Mouse (Mus musculus) midbrain, embryonic 11.5 days (tissue): Measurements from ENCODE around the gene Rgmb. TPM values are rescaled to one million over a fixed set of nuclear protein-coding genes. Genes with fewer than 3 reads are reported as not detected.

Experiments
- ATAC-seq: fragments of 200-750 bp; cut with Nextera tagmentation; 2 replicates; pipeline ENCODE4 v1.8.0; 2017; ENCODE audit warnings: moderate TSS enrichment, moderate library complexity; ENCODE audit not compliant: low FRiP score
- DNase-seq: peaks from one replicate; pipeline ENCODE4 v3.0.0; 2015; ENCODE audit warnings: low spot score; ENCODE audit errors: missing footprints
- H3K27ac ChIP-seq: fragments of 300-500 bp; sonication (generic); 2 replicates; pipeline ENCODE4 v1.5.1; 2014; ENCODE audit warnings: low read depth, low read length
- H3K27me3 ChIP-seq: fragments of 300-500 bp; sonication (generic); 2 replicates; pipeline ENCODE4 v1.6.1; 2014; ENCODE audit warnings: mild to moderate bottlenecking, low read length, moderate library complexity, mixed read lengths; ENCODE audit not compliant: control insufficient read depth, insufficient read depth
- H3K36me3 ChIP-seq: fragments of 300-500 bp; sonication (generic); 2 replicates; pipeline ENCODE4 v1.6.1; 2014; ENCODE audit warnings: mild to moderate bottlenecking, low read length, moderate library complexity, mixed read lengths; ENCODE audit not compliant: control insufficient read depth, insufficient read depth
- H3K4me1 ChIP-seq: fragments of 300-500 bp; sonication (generic); 2 replicates; pipeline ENCODE4 v1.6.1; 2014; ENCODE audit warnings: low read length; ENCODE audit not compliant: control insufficient read depth, insufficient read depth
- H3K4me2 ChIP-seq: fragments of 300-500 bp; sonication (generic); 2 replicates; pipeline ENCODE4 v1.6.1; 2014; ENCODE audit warnings: mild to moderate bottlenecking, moderate library complexity
- H3K4me3 ChIP-seq: fragments of 300-500 bp; sonication (generic); 2 replicates; pipeline ENCODE4 v1.5.1; 2014; ENCODE audit warnings: low read depth, low read length
- H3K9ac ChIP-seq: fragments of 300-500 bp; sonication (generic); 2 replicates; pipeline ENCODE4 v1.6.1; 2014; ENCODE audit warnings: low read length
- H3K9me3 ChIP-seq: fragments of 300-500 bp; sonication (generic); 2 replicates; pipeline ENCODE4 v1.6.1; 2016; ENCODE audit warnings: low read length; ENCODE audit not compliant: control insufficient read depth
- WGBS: fragments of 180-500 bp; shearing (Covaris S2); extraction: QIAGEN DNeasy Blood & Tissue Kit; methylation state at CpG from one replicate; pipeline ENCODE4 v1.1.7; 2014; 5-methylcytosine and 5-hydroxymethylcytosine counted together
- polyA plus RNA-seq: library from polyadenylated mRNA; unstranded; fragments of >200 nt; fragmentation: Nextera tagmentation; extraction: Ambion mirVana; gene quantifications from 2 replicates; pipeline ENCODE4 v1.2.1, GENCODE M21; 2014

The Rgmb gene
- polyA plus RNA-seq, 1 experiment from 2014 or later: 73.0 TPM

DNA sequence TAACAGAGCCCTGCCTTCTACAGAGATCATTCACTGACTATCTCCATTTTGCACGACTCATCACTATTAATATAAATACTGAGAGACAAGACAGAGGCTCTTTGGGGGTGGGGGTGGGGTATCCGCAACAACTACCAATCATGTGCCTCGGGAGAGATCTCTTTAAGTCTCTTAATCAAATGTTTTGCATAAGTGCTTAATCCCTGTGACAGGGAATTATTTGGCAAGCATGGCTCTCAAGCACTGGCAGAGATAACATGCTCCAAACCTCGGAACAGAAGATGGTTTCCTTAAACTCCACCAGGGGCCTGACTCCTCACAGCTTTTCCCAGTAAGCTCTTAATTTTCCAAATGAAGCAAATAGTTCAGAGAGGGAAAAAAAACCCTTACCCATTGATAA, 22.8 kb downstream of the Rgmb start:
- H3K4me1 ChIP-seq: peaks cover 19% of the 10 kb centered on the region
- 44% methylated on average over 4 of the region's 4 CpGs for WGBS
- no peak for ATAC-seq
- H3K9ac ChIP-seq: no peak overlapping the region
- H3K4me3 ChIP-seq: no peak overlapping the region
- no peak overlapping the region; the same call in 1 of the 2 replicates for H3K27ac ChIP-seq
- no peaks in the 10 kb centered on the region for H3K9me3 ChIP-seq
- DNase-seq: no peak
- no peaks in the 10 kb centered on the region for H3K27me3 ChIP-seq
- no peak overlapping the region for H3K4me2 ChIP-seq
- H3K36me3 ChIP-seq: peaks cover 3% of the 10 kb centered on the region; the same call in 1 of the 2 replicates

DNA sequence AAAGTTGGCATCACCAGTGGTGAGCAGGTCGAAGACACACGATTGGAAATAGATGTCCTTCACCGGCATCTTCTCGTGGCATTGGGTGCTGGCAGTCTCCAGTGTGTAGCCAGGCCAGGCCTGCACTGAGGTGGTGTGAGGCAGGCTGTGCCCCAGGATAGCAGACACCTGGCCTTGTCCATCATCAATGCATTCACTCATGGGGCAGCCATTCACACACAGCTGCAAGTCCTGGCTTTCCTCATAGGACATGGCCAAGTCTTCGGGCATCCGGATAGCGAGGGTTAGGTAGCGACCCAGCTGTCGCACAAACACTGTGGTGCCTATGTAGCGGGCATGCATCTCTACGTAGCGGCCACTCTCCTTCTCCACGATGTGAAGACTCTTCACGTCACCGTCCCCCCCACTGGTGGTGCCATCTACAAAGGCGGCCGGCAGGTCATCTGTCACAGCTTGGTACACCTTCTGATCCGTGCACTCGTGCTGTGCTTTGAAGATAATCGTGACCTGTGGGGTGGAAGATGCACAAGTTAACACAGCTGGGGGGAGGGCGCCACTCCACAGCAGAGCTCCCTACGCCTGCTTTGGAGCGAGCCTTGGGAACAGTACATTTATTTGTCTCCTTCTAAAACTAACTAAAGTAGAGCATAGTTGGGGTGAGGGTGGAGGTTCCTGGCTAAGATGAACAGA, 23.4 kb downstream of the Rgmb start:
- Histone ChIP-seq H3K27ac (no peak overlapping the region), H3K9me3 (no peaks in the 10 kb centered on the region), H3K27me3 (no peaks in the 10 kb centered on the region), H3K9ac (no peak overlapping the region), H3K4me3 (no peak overlapping the region), H3K36me3 (peaks cover 3% of the 10 kb centered on the region; the same call in 1 of the 2 replicates), H3K4me1 (peaks cover 19% of the 10 kb centered on the region), H3K4me2 (no peak overlapping the region)
- WGBS: 90% methylated on average over 23 of the region's 23 CpGs
- ATAC-seq: peak; percentile 15
- DNase-seq: peak; percentile 70

DNA sequence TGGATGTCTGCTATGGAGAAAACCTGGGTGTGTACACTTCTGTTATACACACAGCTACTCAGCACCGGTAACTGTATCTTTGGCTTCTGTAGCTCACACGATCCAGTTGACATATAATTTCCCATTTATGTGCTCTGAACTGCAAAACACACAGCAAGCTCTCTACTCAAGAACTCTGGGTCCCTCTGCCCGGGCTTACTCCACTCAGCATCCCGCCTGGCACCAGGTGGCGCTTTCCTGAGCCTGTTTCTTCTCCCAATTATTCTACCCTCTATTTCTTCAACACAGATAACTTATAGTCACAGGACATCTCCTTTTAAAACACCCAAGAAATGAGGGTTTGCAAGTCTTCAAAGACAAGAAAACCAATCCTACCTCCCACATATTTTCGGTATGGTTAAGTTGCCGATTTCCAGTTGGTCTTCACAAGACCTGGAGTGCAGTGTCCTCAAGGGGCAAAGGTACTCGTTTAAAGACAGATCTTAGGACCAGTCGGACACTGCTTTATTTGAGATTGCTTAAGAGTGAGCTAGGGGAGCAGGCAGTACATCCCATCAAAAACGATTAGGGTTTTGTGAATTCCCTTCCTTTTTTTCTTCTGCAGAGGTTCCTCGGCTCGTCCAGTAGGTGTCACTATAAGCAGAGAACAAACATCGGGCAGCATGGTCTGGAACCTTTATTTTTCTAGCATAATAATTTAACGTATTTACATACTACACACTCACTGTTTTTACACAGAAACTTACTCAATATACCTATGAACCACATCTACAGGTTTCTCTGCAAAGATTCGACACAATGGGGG, 26.6 kb downstream of the Rgmb start:
- Histone ChIP-seq H3K9me3 (no peaks in the 10 kb centered on the region), H3K4me2 (no peak overlapping the region), H3K4me3 (no peak overlapping the region), H3K36me3 (peaks cover 3% of the 10 kb centered on the region; the same call in 1 of the 2 replicates), H3K27ac (no peak overlapping the region), H3K9ac (no peak overlapping the region), H3K27me3 (no peaks in the 10 kb centered on the region), H3K4me1 (peaks cover 13% of the 10 kb centered on the region)
- peak; percentile 81 for DNase-seq
- 55% methylated on average over 15 of the region's 15 CpGs for WGBS
- ATAC-seq: peak; percentile 38; the same call in 1 of the 2 replicates

DNA sequence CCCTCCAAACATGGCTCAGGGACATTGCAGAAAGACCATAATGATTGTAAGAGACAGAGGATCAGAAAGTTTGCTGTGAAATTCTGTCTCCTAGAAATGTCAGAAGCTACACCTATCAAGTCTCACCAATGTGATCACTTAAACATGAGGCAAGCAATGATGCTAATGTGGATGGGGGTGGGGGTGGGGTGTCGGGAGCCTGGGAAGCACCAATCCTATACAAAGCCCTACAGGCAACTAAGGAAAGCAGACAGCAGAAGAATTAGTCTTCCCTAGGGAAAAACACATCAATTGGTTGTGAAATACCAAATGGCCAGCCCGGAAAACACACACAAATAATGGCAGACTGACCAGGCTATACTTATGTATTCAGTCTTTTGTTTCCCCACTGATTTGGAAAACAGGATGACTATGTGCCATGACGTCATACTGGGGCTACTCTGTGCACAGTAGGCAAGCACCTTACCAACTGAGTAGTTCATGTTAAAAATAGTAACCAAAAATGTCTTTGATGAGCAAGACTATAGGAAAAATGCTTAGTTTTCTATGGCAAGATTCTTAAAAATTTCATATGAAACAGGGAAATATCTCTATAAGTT, 31.5 kb downstream of the Rgmb start:
- Histone ChIP-seq H3K4me2 (no peak overlapping the region), H3K9ac (no peak overlapping the region), H3K4me3 (no peak overlapping the region), H3K9me3 (no peaks in the 10 kb centered on the region), H3K27ac (no peak overlapping the region), H3K4me1 (no peaks in the 10 kb centered on the region), H3K36me3 (no peaks in the 10 kb centered on the region), H3K27me3 (no peaks in the 10 kb centered on the region)
- ATAC-seq (0 out of 2 replicates have a peak, but pooled peaks have one; percentile 48), DNase-seq (peak; percentile 73)
- 77% methylated on average over 3 of the region's 3 CpGs for WGBS

DNA sequence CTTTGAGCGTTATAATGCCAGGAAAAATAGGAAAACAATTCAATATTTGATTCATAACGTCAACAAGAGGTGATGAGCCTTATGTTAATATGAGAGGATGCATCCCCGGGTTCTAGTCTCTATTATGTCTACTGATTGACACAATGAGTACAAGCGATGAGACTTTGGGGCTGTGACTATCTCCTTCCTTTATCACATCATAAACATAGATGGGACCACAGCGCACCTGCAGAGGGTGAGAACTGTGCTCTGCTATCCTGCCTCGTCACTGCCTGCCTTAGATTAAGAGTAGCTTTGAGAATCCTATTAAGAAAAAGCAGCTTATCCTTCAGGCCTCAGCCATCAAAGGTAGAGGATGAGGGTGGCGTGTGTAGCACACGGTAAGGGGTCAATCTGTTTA, 40.1 kb downstream of the Rgmb start:
- Histone ChIP-seq H3K9ac (no peak overlapping the region), H3K36me3 (no peaks in the 10 kb centered on the region), H3K4me1 (no peaks in the 10 kb centered on the region), H3K27me3 (no peaks in the 10 kb centered on the region), H3K9me3 (no peaks in the 10 kb centered on the region), H3K4me2 (no peak overlapping the region), H3K4me3 (no peak overlapping the region), H3K27ac (no peak overlapping the region)
- WGBS: 79% methylated on average over 8 of the region's 8 CpGs
- ATAC-seq (no peak), DNase-seq (peak; percentile 73)

DNA sequence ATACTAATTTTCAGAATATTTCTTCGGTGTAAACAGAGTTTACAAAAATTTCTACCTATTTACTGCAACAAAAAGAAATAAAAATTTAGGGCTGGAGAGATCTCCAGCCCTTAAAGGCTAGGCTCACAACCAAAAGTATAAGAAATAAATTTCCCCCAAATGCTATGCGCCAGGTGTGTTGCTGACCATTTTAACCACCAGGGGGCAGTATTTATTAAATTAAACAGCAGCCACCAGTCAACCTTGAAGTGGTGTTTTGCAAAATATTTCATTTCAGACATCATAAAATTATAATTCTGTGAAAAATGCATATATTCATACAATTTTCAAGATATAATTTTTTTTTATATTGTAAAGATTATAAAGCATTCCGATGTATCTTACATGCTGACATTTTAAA, 43.8 kb downstream of the Rgmb start:
- DNase-seq: peak; percentile 89
- no peaks in the 10 kb centered on the region for H3K4me1 ChIP-seq
- H3K27me3 ChIP-seq: no peaks in the 10 kb centered on the region
- no peak overlapping the region for H3K4me2 ChIP-seq
- H3K27ac ChIP-seq: no peak overlapping the region
- no peaks in the 10 kb centered on the region for H3K9me3 ChIP-seq
- no peak overlapping the region for H3K9ac ChIP-seq
- no peak overlapping the region for H3K4me3 ChIP-seq
- H3K36me3 ChIP-seq: no peaks in the 10 kb centered on the region
- ATAC-seq: no peak
- WGBS: 33% methylated on average over 3 of the region's 3 CpGs

DNA sequence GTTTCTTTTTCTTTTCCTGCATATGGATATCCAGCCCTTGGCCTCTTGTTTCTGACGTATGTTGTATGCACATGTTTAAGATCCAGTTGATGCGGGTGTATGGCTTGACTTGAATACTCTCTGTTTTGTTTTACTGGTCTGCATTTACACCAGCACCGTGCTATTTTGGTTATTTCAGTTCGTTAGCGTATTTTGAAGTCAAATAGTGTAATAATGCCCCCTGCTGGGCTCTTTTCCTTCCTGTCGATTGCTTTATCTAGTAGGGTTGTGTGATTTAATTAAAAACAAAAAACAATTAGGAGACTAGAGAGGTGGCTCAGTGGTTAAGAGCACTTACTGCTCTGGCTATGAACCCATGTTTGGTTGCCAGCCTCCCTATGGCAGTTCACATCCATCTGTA, 52.9 kb downstream of the Rgmb start:
- H3K36me3 ChIP-seq: no peaks in the 10 kb centered on the region
- no peaks in the 10 kb centered on the region for H3K4me1 ChIP-seq
- no peaks in the 10 kb centered on the region for H3K27me3 ChIP-seq
- H3K4me2 ChIP-seq: no peak overlapping the region
- H3K9me3 ChIP-seq: no peaks in the 10 kb centered on the region
- DNase-seq (peak; percentile 67), ATAC-seq (no peak)
- H3K9ac ChIP-seq: no peak overlapping the region
- H3K4me3 ChIP-seq: no peak overlapping the region
- WGBS: 89% methylated on average over 6 of the region's 6 CpGs
- no peak overlapping the region for H3K27ac ChIP-seq

DNA sequence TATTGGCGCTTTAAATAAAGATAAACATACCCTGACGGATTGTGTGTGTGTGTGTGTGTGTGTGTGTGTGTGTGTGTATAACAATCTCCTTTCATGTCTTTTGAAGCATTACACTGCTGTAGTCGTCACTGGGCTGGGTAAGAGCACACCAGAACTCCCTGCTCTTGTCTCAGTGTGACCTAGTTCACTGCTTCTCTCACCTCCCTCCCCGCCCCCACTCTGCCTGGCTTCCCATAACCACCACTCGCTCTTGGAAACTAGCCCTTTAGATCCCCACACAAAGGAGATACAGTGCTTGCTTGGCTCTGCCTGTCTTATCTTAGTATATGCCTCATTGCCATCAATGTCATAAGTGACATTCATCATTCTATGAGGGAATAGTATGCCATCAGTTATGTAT, 54.5 kb downstream of the Rgmb start:
- DNase-seq: no peak
- WGBS: 76% methylated on average over 5 of the region's 5 CpGs
- Histone ChIP-seq H3K4me3 (no peak overlapping the region), H3K9me3 (no peaks in the 10 kb centered on the region), H3K27me3 (no peaks in the 10 kb centered on the region), H3K9ac (no peak overlapping the region), H3K36me3 (no peaks in the 10 kb centered on the region), H3K27ac (no peak overlapping the region), H3K4me2 (no peak overlapping the region), H3K4me1 (no peaks in the 10 kb centered on the region)
- ATAC-seq: no peak
